Mouse (Mus musculus): Measurements from ENCODE around the gene Npm1.

GRCm38 (mm10) chr11:33157453-33158196 lies 5.4 kb downstream of the Npm1 start:
- TF ChIP-seq FLI1 (IDR thresholded peaks at IDR 0.05; ENCODE audit: low read length) (no peak), GATA1 (IDR thresholded peaks at IDR 0.05; ENCODE audit: borderline replicate concordance, low read length) (no peak)

Measured in megakaryocyte, embryonic 14.5 days (primary cell).